Mouse (Mus musculus): ENCODE results near the gene Swi5.
A peak's percentile ranks its signal among the peaks of the same experiment; 100 is the strongest.

DNA sequence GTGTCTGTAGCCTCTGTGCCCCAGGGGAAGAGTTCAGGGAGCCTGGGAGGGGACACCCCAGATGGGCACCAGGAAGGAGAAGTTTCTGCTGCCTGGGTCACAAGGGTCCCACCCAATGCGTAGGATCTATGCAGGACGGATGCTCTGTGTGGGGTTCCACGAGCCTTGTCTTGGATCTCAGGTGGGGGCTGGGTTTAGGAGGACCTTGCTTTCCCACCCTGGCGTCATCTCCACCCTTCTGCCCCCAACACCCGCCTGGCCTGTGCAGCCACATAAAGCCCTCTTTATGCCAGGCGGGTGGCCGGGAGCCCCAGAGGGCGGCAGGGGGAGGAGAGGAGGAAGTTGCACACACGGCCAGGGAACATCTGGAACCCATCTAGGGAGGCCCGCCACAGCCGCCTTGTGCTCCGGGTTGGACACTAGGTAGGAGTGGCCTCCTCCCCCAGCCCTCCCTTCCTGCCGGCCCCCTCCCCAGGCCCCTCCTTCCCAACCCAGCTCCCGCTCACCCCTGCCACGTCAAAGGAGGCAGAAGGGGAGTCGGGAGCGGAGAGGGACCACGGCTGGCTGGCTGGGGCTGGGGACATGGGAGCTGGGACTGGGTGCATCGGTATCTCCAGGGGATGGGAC is 30.0 kb upstream of the Swi5 start:
- TF ChIP-seq POLR2A (IDR thresholded peaks at IDR 0.05; ENCODE audit: insufficient read length, low read depth) (peak; percentile 51), POLR2AphosphoS2 (IDR thresholded peaks at IDR 0.05; ENCODE audit: insufficient read length, low read depth) (no peak), CEBPB (IDR thresholded peaks at IDR 0.05; ENCODE audit: insufficient read depth, poor library complexity, severe bottlenecking) (no peak), TCF3 (IDR thresholded peaks at IDR 0.05; ENCODE audit: insufficient read length, low read depth) (no peak), E2F4 (IDR thresholded peaks at IDR 0.05; ENCODE audit: insufficient read depth) (no peak), TCF12 (IDR thresholded peaks at IDR 0.05; ENCODE audit: insufficient read depth, poor library complexity, severe bottlenecking) (no peak), MYOG (IDR thresholded peaks at IDR 0.05; ENCODE audit: control insufficient read depth in 1 of 3, insufficient read depth in 1 of 3, insufficient read length in 2 of 3, low read depth in 2 of 3) (no peak), SRF (IDR thresholded peaks at IDR 0.05; ENCODE audit: control insufficient read depth, insufficient read length, low read depth) (no peak), MYOD1 (IDR thresholded peaks at IDR 0.05; ENCODE audit: control insufficient read depth in 1 of 3, insufficient read length in 2 of 3, low read depth in 2 of 3) (no peak), USF1 (IDR thresholded peaks at IDR 0.05; ENCODE audit: low read depth) (no peak)
